Mouse (Mus musculus) C2C12 (cell line): ENCODE measurements around the gene Gng8.

Experiments
- CTCF ChIP-seq: IDR thresholded peaks from one replicate; pipeline ENCODE4 v1.5.1; 2011; ENCODE audit not compliant: control insufficient read depth, insufficient read depth, insufficient read length
- MAX ChIP-seq: IDR thresholded peaks from one replicate; pipeline ENCODE4 v1.6.1; 2011; ENCODE audit warnings: mild to moderate bottlenecking, control low read depth

DNA sequence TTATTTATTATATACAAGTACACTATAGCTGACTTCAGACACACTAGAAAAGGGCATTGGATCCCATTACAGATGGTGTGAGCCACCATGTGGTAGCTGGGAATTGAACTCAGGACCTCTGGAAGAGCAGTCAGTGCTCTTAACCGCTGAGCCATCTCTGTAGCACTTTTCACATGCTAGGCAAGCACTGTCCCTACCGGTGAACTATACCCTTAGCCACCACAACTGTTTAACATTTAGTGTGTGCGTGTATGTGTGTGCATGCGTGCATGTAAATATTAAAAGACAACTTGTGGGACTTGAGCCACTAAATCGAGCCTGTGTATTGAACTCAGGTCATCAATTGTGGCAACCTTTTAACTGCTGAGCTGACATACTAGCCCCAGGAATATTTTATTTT lies 44.8 kb upstream of the Gng8 start:
- no peak for TF ChIP-seq MAX
- TF ChIP-seq CTCF = no peak
